Mouse (Mus musculus) mouse trophoblast stem cell (cell line): ENCODE data around the gene Vmn1r188.
"Not testable (repeated sequence)": the region's sequence is repeated elsewhere in the genome, so short reads cannot be mapped to it uniquely, and the experiment has no call there.

ENCODE experiments used
- in situ Hi-C, 2 experiments: fragments of 300-500 bp; cut with MseI, MboI; formaldehyde crosslinking; loops; 2 replicates in 1 of 2; 3 replicates in 1 of 2; pipeline ENCODE4 v1.15.1; 2025

Vmn1r188 gene

DNA sequence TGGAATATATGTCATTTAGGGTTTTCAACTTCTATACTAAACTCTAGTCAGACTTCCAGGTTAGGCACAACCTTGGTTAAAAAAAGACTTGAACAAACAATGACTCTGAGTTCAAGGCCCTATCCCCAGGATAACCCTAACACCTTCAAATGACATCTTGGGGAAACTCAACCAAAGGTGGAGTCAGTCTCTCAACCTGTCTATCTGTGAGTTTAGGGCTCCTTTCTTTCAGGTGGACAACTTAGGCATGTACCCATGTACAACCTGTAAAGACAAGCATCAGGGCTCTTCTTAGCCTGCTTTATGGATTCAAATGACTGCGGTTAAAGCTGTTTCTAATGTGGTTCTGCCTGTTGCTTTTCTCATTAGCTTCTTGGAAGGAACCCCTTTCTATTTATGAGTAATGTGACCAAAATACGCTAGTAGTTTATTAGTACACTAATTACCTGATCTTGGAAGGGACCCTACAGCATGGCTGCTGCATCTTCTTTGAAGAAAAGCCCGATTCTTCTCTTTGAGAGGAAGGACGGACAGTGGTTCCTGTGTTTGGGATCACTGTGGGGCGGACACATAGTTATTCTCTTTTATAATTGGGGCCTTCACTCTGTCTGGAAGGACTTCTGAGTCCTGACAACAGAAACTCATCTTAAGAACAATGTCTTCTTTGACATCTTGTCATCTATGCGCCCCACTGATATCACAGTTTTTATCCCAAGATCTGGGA, 39.6 kb upstream of the Vmn1r188 start:
- in situ Hi-C loops, result loop anchor here (10.0 to 25.0 kb wide), 4 partner anchors 332 to 1480 kb away; partner anchors contain the start of genes Abt1 (in 1 of the 2), Hist1h2ai (in 1 of the 2), Hist1h2bl (in 1 of the 2) and Hist1h2bm (in 1 of the 2)

- in situ Hi-C loops, result loop anchor here (10.0 to 25.0 kb wide), 4 partner anchors 333 to 1479 kb away; partner anchors contain the start of genes Abt1 (in 1 of the 2), Hist1h2ai (in 1 of the 2), Hist1h2bl (in 1 of the 2) and Hist1h2bm (in 1 of the 2)
Measured at GRCm38 (mm10) chr13:22045311-22045710, 38.9 kb upstream of the Vmn1r188 start.

GRCm38 (mm10) chr13:22049041-22049440, 35.2 kb upstream of the Vmn1r188 start:
- in situ Hi-C loops, result loop anchor here (10.0 to 25.0 kb wide), 4 partner anchors 337 to 1476 kb away; partner anchors contain the start of genes Abt1 (in 1 of the 2), Hist1h2ai (in 1 of the 2), Hist1h2bl (in 1 of the 2) and Hist1h2bm (in 1 of the 2)

DNA sequence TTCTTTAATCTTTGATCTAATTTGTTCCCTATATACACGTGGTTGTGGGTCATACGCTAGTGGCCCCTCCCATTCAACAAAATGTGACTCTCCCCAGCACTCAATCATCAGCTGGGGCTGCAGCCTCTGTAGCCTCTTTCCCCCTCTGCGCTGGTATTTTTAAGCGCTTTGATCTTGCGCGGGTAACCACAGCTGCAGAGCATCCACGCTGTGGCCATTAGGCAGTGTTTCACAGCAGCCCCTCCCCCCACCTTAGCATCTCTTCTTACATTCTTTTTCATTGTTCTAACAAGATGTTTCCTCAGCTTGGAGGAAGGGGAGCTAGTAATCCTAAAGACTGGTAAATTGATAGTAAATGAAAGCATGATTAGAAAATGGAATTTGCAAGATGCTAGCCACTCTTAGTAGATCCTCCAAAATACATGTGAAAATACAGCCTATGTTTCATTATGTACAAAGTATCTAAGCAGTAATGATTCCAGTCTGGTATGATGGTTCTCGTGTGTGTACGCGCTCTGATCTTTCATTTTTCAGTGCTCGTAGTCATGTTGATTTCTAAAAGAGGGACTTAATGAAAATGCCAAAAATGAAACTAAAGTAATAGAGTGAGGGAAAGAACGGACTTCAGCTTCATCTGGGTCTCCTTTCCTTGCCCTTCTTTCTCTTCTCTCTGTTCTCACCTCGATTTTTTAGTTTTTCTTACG, 34.4 kb upstream of the Vmn1r188 start:
- in situ Hi-C loops, result loop anchor here (10.0 to 25.0 kb wide), 5 partner anchors 338 to 1475 kb away; partner anchors contain the start of genes Abt1 (in 1 of the 2), Hist1h2ai (in 1 of the 2), Hist1h2bl (in 1 of the 2) and Hist1h2bm (in 1 of the 2)

DNA sequence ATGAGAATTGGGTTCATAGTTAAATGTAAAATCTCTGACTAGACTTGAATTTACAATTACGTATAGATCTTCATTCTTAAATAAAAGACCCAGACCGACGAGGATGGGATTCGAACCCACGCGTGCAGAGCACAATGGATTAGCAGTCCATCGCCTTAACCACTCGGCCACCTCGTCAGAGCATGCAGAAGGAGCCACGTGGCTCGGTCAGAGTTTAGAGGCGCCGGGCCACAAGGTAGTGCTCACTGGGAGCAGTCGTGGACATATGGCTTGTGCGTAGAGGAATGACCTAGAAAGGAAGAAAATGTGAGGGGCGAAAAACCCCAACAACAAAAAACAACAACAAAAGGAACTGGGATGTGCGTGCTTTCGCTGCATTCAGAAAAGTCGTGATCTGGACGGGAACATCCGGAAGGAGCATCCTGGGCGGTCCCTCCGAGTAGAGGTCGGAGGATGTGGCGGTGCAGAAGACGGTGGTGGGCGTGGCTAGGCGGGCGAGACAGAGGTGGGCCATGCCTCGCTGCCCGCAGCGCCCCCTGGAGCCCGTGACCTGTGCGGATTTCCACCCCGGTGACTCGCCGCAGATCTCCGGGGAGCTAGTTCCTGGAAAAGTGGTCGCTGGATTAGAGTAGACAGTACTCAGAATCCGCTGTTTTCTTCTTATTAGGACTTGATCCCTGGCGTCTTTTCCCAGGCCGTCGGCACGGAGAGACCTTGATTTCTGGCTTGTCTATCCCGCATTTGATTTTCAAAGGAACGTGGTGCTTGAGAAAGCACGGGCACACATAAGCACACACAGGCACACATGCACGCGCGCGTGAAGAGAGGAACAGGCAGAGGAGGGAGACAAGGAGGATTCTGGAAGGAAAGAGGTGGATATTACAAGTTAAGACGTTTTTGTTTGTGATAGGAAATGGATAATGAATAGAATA, 33.4 kb upstream of the Vmn1r188 start:
- in situ Hi-C loops, result loop anchor here in 1 of 2 experiments (10.0 kb wide), 1 partner anchor 1354 kb away; no protein-coding TSS in a partner anchor

DNA sequence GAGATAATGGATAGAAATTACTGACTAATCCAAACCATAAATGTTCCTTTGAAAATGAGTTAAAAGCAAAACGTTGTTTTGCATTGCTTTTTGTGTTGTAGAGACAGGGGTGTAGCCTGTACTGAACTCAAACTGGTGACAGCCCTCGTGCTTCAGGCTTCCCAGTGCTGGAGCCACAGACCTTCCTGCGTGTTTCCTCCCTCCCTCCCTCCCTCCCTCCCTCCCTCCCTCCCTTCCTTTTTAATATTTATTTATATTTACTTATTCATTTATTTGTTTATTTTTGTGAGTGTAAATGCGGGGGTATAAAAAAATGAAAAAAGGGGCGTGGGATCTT, 32.7 kb upstream of the Vmn1r188 start:
- in situ Hi-C loops, result loop anchor here in 1 of 2 experiments (10.0 kb wide), 1 partner anchor 1353 kb away; no protein-coding TSS in a partner anchor

- in situ Hi-C loops, result loop anchor here in 1 of 2 experiments (10.0 kb wide), 1 partner anchor 1351 kb away; no protein-coding TSS in a partner anchor
Measured at GRCm38 (mm10) chr13:22053754-22054153, 30.5 kb upstream of the Vmn1r188 start.

DNA sequence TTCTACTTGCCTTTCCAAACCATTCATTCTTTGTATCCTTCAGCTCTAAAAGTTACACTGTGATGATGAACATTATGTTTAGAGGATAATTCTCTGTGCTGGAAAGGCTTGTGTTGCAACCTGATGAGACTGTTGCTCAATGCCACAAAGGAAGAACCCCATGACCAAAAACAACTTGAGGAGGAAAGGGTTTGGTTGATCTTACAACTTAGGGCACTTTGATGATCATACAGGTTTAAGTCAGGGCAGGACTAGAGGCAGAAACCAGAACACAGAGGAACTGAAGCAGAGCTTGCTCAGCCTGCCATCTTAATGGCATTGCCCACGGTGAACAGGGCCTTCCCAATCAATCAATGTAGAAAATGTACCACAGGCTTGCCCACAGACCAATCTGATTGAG, 22.8 kb upstream of the Vmn1r188 start:
- in situ Hi-C loops, result no loop called here

DNA sequence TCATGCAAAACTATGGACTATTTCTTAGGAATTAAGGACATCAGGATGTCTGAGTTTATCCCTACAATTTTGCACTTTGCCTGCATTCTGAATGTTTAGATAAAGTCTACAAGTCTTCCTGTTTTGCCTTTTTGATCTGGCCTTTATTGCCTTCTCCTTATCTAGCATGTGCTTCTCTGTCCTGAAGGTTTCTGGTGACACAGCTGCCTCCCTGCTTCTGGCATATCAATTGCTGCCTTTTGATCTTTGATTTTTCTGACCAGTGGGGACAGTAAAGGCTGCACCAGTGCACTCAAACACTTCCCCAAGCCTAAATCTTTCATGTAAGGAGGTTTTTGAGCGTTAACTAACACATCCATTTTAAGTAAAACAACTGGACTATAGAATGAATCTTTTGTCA, 20.8 kb upstream of the Vmn1r188 start:
- in situ Hi-C loops, result no loop called here

- in situ Hi-C loops, result not testable (repeated sequence)
Measured at GRCm38 (mm10) chr13:22105724-22106123, 21.5 kb downstream of the Vmn1r188 start, which contains the start of gene Vmn1r189. Vmn1r189 (minus strand) TSS chr13:22105824.

GRCm38 (mm10) chr13:22136495-22137293, 52.5 kb downstream of the Vmn1r188 start:
- in situ Hi-C loops, result not testable (repeated sequence)
